Mouse (Mus musculus) ES-CJ7 (cell line): ENCODE measurements around the gene Cyp2j13.
A peak's percentile ranks its signal among the peaks of the same experiment; 100 is the strongest.

Source experiments
- DNase-seq: peaks from one replicate; pipeline ENCODE4 v3.0.0; 2011; ENCODE audit warnings: low read depth, low spot score

Gene Cyp2j13

GRCm38 (mm10) chr4:96077261-96078125 is at the start of gene Cyp2j13:
Gene Cyp2j13 (minus strand): TSS chr4:96077546.
- DNase-seq, result peak; percentile 37

- DNase-seq, result no peak
Measured at GRCm38 (mm10) chr4:96096841-96097240, 19.5 kb upstream of the Cyp2j13 start.

GRCm38 (mm10) chr4:96091869-96092268 is 14.5 kb upstream of the Cyp2j13 start:
- no peak for DNase-seq

- DNase-seq, result peak; percentile 80
Measured at GRCm38 (mm10) chr4:96089356-96090048, 12.2 kb upstream of the Cyp2j13 start.

GRCm38 (mm10) chr4:96078308-96078707 is 962 bp upstream of the Cyp2j13 start:
- no peak for DNase-seq

GRCm38 (mm10) chr4:96062045-96062444 is 15.3 kb downstream of the Cyp2j13 start:
- no peak for DNase-seq

- no peak for DNase-seq
Measured at GRCm38 (mm10) chr4:96060106-96060505, 17.2 kb downstream of the Cyp2j13 start.

GRCm38 (mm10) chr4:96028412-96028811 is 48.9 kb downstream of the Cyp2j13 start:
- no peak for DNase-seq

GRCm38 (mm10) chr4:96022803-96023202 is 54.5 kb downstream of the Cyp2j13 start:
- peak; percentile 15 for DNase-seq

- DNase-seq, result no peak
Measured at GRCm38 (mm10) chr4:96016875-96017274, 60.5 kb downstream of the Cyp2j13 start.

GRCm38 (mm10) chr4:95982221-95982620 is 95.1 kb downstream of the Cyp2j13 start:
- peak; percentile 74 for DNase-seq
